Mouse (Mus musculus) testis, adult 2 months (tissue): Measurements from ENCODE around the gene Plac9b.
"Not testable (repeated sequence)": the region's sequence is repeated elsewhere in the genome, so short reads cannot be mapped to it uniquely, and the experiment has no call there.

Experiments used
- CTCF ChIP-seq: fragments of 200-500 bp; IDR thresholded peaks from 2 replicates; pipeline ENCODE4 v1.5.1; 2012; ENCODE audit warnings: low read depth, mild to moderate bottlenecking, inconsistent platforms, low read length, moderate library complexity; ENCODE audit not compliant: control insufficient read depth, insufficient read depth, insufficient replicate concordance
- POLR2A ChIP-seq: fragments of 200-500 bp; IDR thresholded peaks from 2 replicates; pipeline ENCODE4 v1.6.1; 2012; ENCODE audit warnings: low read depth, mild to moderate bottlenecking, inconsistent platforms, low read length, moderate library complexity; ENCODE audit not compliant: control insufficient read depth

DNA sequence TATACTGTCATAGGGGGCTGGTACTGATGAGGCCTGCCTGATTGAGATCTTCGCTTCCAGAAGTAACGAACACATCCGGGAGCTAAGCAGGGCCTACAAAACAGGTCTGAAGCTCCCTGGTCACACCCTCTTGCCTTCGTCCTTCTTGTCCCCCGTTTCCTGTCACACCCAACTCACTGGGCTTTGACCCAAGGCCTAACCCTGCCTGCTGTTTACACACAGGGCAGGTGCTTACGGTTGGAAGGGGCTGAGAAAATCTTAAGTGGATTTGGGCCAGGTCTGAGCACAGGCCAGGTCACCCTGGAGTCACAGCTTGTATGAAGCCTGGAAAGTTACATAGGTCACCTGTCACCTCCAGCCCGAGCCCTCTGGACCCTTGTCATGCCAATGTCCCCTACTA lies 26.2 kb downstream of the Plac9b start:
- TF ChIP-seq CTCF, POLR2A: not testable (repeated sequence)
